Mouse (Mus musculus): ENCODE data around the gene Gm20388. TPM values are rescaled to one million over a fixed set of nuclear protein-coding genes. Genes with fewer than 3 reads are reported as not detected.

Gene Gm20388
- polyA plus RNA-seq, 1 experiment from 2014 or later: not detected

- Histone ChIP-seq H3K36me3 (ENCODE audit: control insufficient read depth, insufficient read depth) (no peaks in the 10 kb centered on the region), H3K9me3 (ENCODE audit: control insufficient read depth) (no peaks in the 10 kb centered on the region), H3K4me1 (replicated peaks; ENCODE audit: control insufficient read depth, insufficient read depth, low read length) (peaks cover 8% of the 10 kb centered on the region), H3K4me2 (replicated peaks; ENCODE audit: low read depth) (0 out of 2 replicates have a peak overlapping the region, but pooled peaks have one; percentile 13), H3K27ac (ENCODE audit: low read depth, low read length) (peak overlapping the region; percentile 11), H3K4me3 (ENCODE audit: low read depth, low read length) (no peak overlapping the region), H3K9ac (ENCODE audit: low read depth, low read length) (0 out of 2 replicates have a peak overlapping the region, but pooled peaks have one; percentile 11), H3K27me3 (replicated peaks; ENCODE audit: control insufficient read depth, insufficient read depth, low read length) (no peaks in the 10 kb centered on the region)
- no peak for ATAC-seq
- no peak for TF ChIP-seq CTCF (IDR thresholded peaks at IDR 0.05; ENCODE audit: low read depth)
- WGBS: 45% methylated on average over 14 of the region's 14 CpGs
Measured at GRCm38 (mm10) chr8:123978166-123978838, 4067.7 kb downstream of the Gm20388 start.

GRCm38 (mm10) chr8:123978926-123979325, 4068.3 kb downstream of the Gm20388 start:
- peak; percentile 37 for ATAC-seq
- Histone ChIP-seq H3K27ac (ENCODE audit: low read depth, low read length) (peak overlapping the region; percentile 11; the same call in 1 of the 2 replicates), H3K9me3 (ENCODE audit: control insufficient read depth) (no peaks in the 10 kb centered on the region), H3K4me3 (ENCODE audit: low read depth, low read length) (no peak overlapping the region), H3K27me3 (replicated peaks; ENCODE audit: control insufficient read depth, insufficient read depth, low read length) (no peaks in the 10 kb centered on the region), H3K4me2 (replicated peaks; ENCODE audit: low read depth) (peak overlapping the region; percentile 13; the same call in 1 of the 2 replicates), H3K9ac (ENCODE audit: low read depth, low read length) (no peak overlapping the region; the same call in 1 of the 2 replicates), H3K36me3 (ENCODE audit: control insufficient read depth, insufficient read depth) (no peaks in the 10 kb centered on the region), H3K4me1 (replicated peaks; ENCODE audit: control insufficient read depth, insufficient read depth, low read length) (peaks cover 8% of the 10 kb centered on the region; the same call in 1 of the 2 replicates)
- TF ChIP-seq CTCF (IDR thresholded peaks at IDR 0.05; ENCODE audit: low read depth): no peak
- WGBS: 35% methylated on average over 8 of the region's 8 CpGs

DNA sequence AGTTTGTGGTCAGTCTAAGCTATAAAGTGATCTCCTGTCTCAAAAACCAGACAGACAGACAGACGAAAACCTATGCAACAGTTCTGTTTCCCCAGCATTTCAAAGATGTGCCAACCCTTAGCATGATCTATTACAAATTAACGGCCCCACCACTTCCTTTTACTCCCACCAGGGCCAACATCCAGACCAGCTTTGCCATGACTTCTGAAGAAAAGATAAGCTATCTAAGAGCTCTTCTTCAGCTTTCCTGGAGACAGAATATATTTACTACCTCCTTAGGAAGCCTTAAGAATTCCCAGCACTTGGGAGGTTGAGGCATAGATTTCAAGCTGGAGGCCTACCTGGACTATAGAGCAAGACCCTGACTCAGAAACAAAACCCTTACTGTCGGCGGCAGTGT, 4069.6 kb downstream of the Gm20388 start:
- WGBS: 78% methylated on average over 4 of the region's 4 CpGs
- Histone ChIP-seq H3K4me1 (replicated peaks; ENCODE audit: control insufficient read depth, insufficient read depth, low read length) (peaks cover 8% of the 10 kb centered on the region; the same call in 1 of the 2 replicates), H3K9ac (ENCODE audit: low read depth, low read length) (no peak overlapping the region), H3K4me2 (replicated peaks; ENCODE audit: low read depth) (no peak overlapping the region), H3K27me3 (replicated peaks; ENCODE audit: control insufficient read depth, insufficient read depth, low read length) (no peaks in the 10 kb centered on the region), H3K4me3 (ENCODE audit: low read depth, low read length) (no peak overlapping the region), H3K9me3 (ENCODE audit: control insufficient read depth) (no peaks in the 10 kb centered on the region), H3K36me3 (ENCODE audit: control insufficient read depth, insufficient read depth) (no peaks in the 10 kb centered on the region), H3K27ac (ENCODE audit: low read depth, low read length) (no peak overlapping the region; the same call in 1 of the 2 replicates)
- TF ChIP-seq CTCF (IDR thresholded peaks at IDR 0.05; ENCODE audit: low read depth): no peak
- no peak for ATAC-seq

DNA sequence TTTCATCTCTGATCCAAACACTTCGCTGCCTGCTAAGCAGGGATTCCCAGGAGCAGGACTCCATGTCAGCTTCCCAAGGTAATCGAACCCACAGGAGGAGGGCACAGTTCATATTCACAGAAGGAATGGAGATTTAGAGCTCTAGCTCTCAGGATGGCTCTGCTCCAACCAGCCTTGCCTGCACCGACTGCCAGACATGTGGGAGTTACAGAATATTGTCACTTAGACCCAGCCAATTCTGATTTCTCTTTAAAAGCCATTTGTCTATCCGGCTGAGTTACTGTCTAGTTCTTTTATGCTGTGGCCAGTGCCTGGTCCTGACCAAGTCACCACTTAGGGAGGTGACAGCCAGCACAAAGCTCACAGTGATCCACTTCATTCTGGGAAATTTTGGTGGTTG, 4071.0 kb downstream of the Gm20388 start:
- peaks cover 8% of the 10 kb centered on the region; the same call in 1 of the 2 replicates for H3K4me1 ChIP-seq (replicated peaks; ENCODE audit: control insufficient read depth, insufficient read depth, low read length)
- no peak for TF ChIP-seq CTCF (IDR thresholded peaks at IDR 0.05; ENCODE audit: low read depth)
- peak overlapping the region; percentile 31; the same call in 1 of the 2 replicates for H3K9ac ChIP-seq (ENCODE audit: low read depth, low read length)
- no peaks in the 10 kb centered on the region for H3K36me3 ChIP-seq (ENCODE audit: control insufficient read depth, insufficient read depth)
- H3K4me3 ChIP-seq (ENCODE audit: low read depth, low read length): peak overlapping the region; percentile 81; the same call in 1 of the 2 replicates
- ATAC-seq: no peak
- WGBS: 41% methylated on average over 4 of the region's 4 CpGs
- no peaks in the 10 kb centered on the region for H3K9me3 ChIP-seq (ENCODE audit: control insufficient read depth)
- no peaks in the 10 kb centered on the region for H3K27me3 ChIP-seq (replicated peaks; ENCODE audit: control insufficient read depth, insufficient read depth, low read length)
- H3K4me2 ChIP-seq (replicated peaks; ENCODE audit: low read depth): peak overlapping the region; percentile 98
- no peak overlapping the region for H3K27ac ChIP-seq (ENCODE audit: low read depth, low read length)

DNA sequence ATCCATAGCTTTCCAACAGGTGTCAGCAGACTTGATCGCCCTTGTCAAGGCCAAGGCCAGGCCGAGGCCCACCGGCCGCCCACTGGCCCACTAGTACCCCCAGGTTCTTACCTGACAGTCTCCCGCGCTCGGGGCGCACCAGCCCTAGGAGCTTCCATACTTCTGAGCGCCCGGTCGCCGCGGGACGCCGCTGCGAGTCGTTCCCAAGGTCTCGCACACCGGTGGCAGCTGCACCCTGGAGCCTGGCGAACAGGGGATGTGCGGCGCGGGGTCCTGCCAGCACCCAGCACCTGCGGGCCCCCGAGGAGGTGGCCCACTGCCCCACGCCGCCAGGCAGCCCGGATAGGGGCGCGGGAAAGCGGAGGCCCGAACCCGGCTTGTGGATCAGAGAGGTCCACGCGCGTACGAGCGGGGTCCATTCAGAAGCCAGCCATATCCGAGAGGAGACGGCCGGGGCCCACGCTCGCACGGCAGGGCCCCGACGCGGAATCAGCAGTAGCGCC, 4071.7 kb downstream of the Gm20388 start:
- Histone ChIP-seq H3K4me1 (replicated peaks; ENCODE audit: control insufficient read depth, insufficient read depth, low read length) (peaks cover 8% of the 10 kb centered on the region; the same call in 1 of the 2 replicates), H3K4me2 (replicated peaks; ENCODE audit: low read depth) (peak overlapping the region; percentile 98), H3K27me3 (replicated peaks; ENCODE audit: control insufficient read depth, insufficient read depth, low read length) (no peaks in the 10 kb centered on the region), H3K9me3 (ENCODE audit: control insufficient read depth) (no peaks in the 10 kb centered on the region), H3K36me3 (ENCODE audit: control insufficient read depth, insufficient read depth) (no peaks in the 10 kb centered on the region), H3K27ac (ENCODE audit: low read depth, low read length) (peak overlapping the region; percentile 87), H3K4me3 (ENCODE audit: low read depth, low read length) (peak overlapping the region; percentile 81), H3K9ac (ENCODE audit: low read depth, low read length) (peak overlapping the region; percentile 76)
- ATAC-seq: 0 out of 2 replicates have a peak, but pooled peaks have one; percentile 9
- under 1% methylated on average over 46 of the region's 48 CpGs for WGBS
- 0 out of 2 replicates have a peak, but pooled peaks have one; percentile 5 for TF ChIP-seq CTCF (IDR thresholded peaks at IDR 0.05; ENCODE audit: low read depth)

- peak within 1 kb of the TSS; percentile 76 for H3K9ac ChIP-seq (ENCODE audit: low read depth, low read length)
- H3K36me3 ChIP-seq (ENCODE audit: control insufficient read depth, insufficient read depth): no peaks in the 10 kb centered on the region
- H3K27ac ChIP-seq (ENCODE audit: low read depth, low read length): peak within 1 kb of the TSS; percentile 87
- peak; percentile 87 for ATAC-seq
- H3K4me1 ChIP-seq (replicated peaks; ENCODE audit: control insufficient read depth, insufficient read depth, low read length): peaks cover 8% of the 10 kb centered on the region; the same call in 1 of the 2 replicates
- TF ChIP-seq CTCF (IDR thresholded peaks at IDR 0.05; ENCODE audit: low read depth): no peak
- H3K4me3 ChIP-seq (ENCODE audit: low read depth, low read length): peak within 1 kb of the TSS; percentile 81
- no peaks in the 10 kb centered on the region for H3K27me3 ChIP-seq (replicated peaks; ENCODE audit: control insufficient read depth, insufficient read depth, low read length)
- WGBS: under 1% methylated on average over 45 of the region's 56 CpGs
- peak within 1 kb of the TSS; percentile 98 for H3K4me2 ChIP-seq (replicated peaks; ENCODE audit: low read depth)
- no peaks in the 10 kb centered on the region for H3K9me3 ChIP-seq (ENCODE audit: control insufficient read depth)
Measured at GRCm38 (mm10) chr8:123982826-123983400, 4072.3 kb downstream of the Gm20388 start, which contains the start of gene Abcb10. Abcb10 (minus strand) TSS chr8:123983122.
